Mouse (Mus musculus) liver, embryonic 16.5 days (tissue): ENCODE measurements around the gene Ibsp. TPM values are rescaled to one million over a fixed set of nuclear protein-coding genes. Genes with fewer than 3 reads are reported as not detected.

ENCODE experiments used
- ATAC-seq: fragments of 200-750 bp; cut with Nextera tagmentation; 2 replicates; pipeline ENCODE4 v1.8.0; 2017; ENCODE audit warnings: low read depth, mild to moderate bottlenecking, moderate number of reproducible peaks, moderate library complexity
- H3K27ac ChIP-seq: fragments of 300-500 bp; sonication (generic); 2 replicates; pipeline ENCODE4 v1.5.1; 2014; ENCODE audit warnings: mild to moderate bottlenecking, low read length
- H3K27me3 ChIP-seq: fragments of 300-500 bp; sonication (generic); 2 replicates; pipeline ENCODE4 v1.6.1; 2014; ENCODE audit warnings: low read depth, low read length, mixed read lengths; ENCODE audit not compliant: control insufficient read depth, insufficient read depth
- H3K36me3 ChIP-seq: fragments of 300-500 bp; sonication (generic); 2 replicates; pipeline ENCODE4 v1.6.1; 2014; ENCODE audit warnings: mild to moderate bottlenecking; ENCODE audit not compliant: control insufficient read depth, insufficient read depth
- H3K4me1 ChIP-seq: fragments of 300-500 bp; sonication (generic); 2 replicates; pipeline ENCODE4 v1.6.1; 2014; ENCODE audit warnings: low read depth, low read length, mixed read lengths; ENCODE audit not compliant: control insufficient read depth
- H3K4me2 ChIP-seq: fragments of 300-500 bp; sonication (generic); 2 replicates; pipeline ENCODE4 v1.6.1; 2014; ENCODE audit warnings: low read depth, low read length, mixed read lengths
- H3K4me3 ChIP-seq: fragments of 300-500 bp; sonication (generic); 2 replicates; pipeline ENCODE4 v1.5.1; 2014; ENCODE audit warnings: low read depth, mild to moderate bottlenecking, low read length
- H3K9ac ChIP-seq: fragments of 300-500 bp; sonication (generic); 2 replicates; pipeline ENCODE4 v1.6.1; 2014; ENCODE audit warnings: low read depth, low read length
- H3K9me3 ChIP-seq: fragments of 300-500 bp; sonication (generic); replicated peaks from 2 replicates; pipeline ENCODE4 v1.6.1; 2016; ENCODE audit warnings: low read length; ENCODE audit not compliant: control insufficient read depth
- WGBS: fragments of 180-500 bp; shearing (Covaris S2); extraction: QIAGEN DNeasy Blood & Tissue Kit; methylation state at CpG from one replicate; pipeline ENCODE4 v1.1.7; 2014; ENCODE audit not compliant: insufficient replicate concordance; 5-methylcytosine and 5-hydroxymethylcytosine counted together
- polyA plus RNA-seq: library from polyadenylated mRNA; unstranded; fragments of >200 nt; fragmentation: Nextera tagmentation; extraction: Ambion mirVana; gene quantifications from 2 replicates; pipeline ENCODE4 v1.2.1, GENCODE M21; 2015

Gene Ibsp
- not detected in 2 replicates for polyA plus RNA-seq

DNA sequence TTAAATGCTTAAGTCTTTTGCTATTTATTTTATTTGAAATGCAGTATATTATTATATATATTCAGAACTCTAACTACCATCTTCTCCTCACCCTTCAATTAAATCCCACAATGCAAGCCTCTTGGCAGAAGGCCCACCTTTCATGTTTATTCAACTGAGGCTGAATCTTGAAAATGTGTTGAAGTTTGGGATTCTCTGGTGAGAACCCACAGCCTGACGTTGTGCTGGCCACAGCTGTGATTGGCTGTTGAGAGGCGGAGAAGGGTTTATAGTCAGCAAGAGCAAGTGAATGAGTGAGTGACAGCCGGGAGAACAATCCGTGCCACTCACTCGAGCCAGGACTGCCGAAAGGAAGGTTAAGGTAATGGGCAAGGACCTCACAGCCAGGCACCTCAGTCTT, at the start of gene Ibsp:
Gene Ibsp (plus strand): TSS at position 178 of the 400 bp plus-strand sequence.
- Histone ChIP-seq H3K36me3 (no peaks in the 10 kb centered on the region), H3K9me3 (no peaks in the 10 kb centered on the region), H3K27me3 (no peaks in the 10 kb centered on the region), H3K9ac (no peak within 1 kb of the TSS), H3K27ac (no peak within 1 kb of the TSS), H3K4me2 (no peak within 1 kb of the TSS), H3K4me1 (no peaks in the 10 kb centered on the region), H3K4me3 (no peak within 1 kb of the TSS)
- no peak for ATAC-seq
- WGBS = 48% methylated on average over 6 of the region's 6 CpGs

GRCm38 (mm10) chr5:104251811-104252210, 47.2 kb upstream of the Ibsp start:
- WGBS = 45% methylated on average over 5 of the region's 5 CpGs
- H3K9me3 ChIP-seq = no peaks in the 10 kb centered on the region
- no peak overlapping the region for H3K27ac ChIP-seq
- H3K27me3 ChIP-seq = no peaks in the 10 kb centered on the region
- ATAC-seq = no peak
- no peaks in the 10 kb centered on the region for H3K36me3 ChIP-seq
- H3K4me2 ChIP-seq = no peak overlapping the region
- no peak overlapping the region for H3K4me3 ChIP-seq
- H3K4me1 ChIP-seq = no peaks in the 10 kb centered on the region
- H3K9ac ChIP-seq = no peak overlapping the region

- no peak overlapping the region for H3K4me2 ChIP-seq
- H3K27me3 ChIP-seq = no peaks in the 10 kb centered on the region
- no peak for ATAC-seq
- no peak overlapping the region for H3K27ac ChIP-seq
- H3K9me3 ChIP-seq = no peaks in the 10 kb centered on the region
- no peak overlapping the region for H3K9ac ChIP-seq
- no peaks in the 10 kb centered on the region for H3K4me1 ChIP-seq
- WGBS = 41% methylated on average over 3 of the region's 3 CpGs
- H3K4me3 ChIP-seq = no peak overlapping the region
- no peaks in the 10 kb centered on the region for H3K36me3 ChIP-seq
Observed at GRCm38 (mm10) chr5:104256585-104256984, 42.4 kb upstream of the Ibsp start.

DNA sequence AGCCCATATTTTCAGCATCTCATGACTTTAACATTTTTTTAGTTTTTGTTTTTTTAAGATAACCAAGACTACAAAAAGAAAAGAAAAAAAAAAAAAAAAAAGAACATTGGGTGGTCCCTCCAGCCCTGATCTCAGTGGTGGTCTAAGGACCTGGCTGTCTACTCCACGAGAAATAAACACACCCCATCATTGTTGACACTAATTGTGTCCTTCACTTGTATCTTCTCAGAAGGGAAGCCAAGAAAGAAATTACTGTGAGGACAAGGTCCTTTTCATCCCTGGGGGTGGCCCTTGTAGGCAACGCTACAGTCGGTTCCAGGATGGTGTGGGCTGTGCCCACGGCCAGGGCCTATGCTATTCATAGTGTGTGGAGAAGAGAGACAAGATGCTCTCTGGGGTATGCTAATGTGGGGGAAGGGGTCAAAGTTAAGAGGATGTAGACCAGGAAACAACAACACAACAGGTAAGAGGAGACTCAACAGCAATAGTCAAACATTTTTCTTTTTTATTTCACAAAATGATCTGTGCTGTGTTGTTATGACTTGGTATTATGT, 37.0 kb upstream of the Ibsp start:
- Histone ChIP-seq H3K9ac (no peak overlapping the region), H3K4me2 (no peak overlapping the region), H3K4me3 (no peak overlapping the region), H3K27me3 (no peaks in the 10 kb centered on the region), H3K27ac (no peak overlapping the region), H3K36me3 (no peaks in the 10 kb centered on the region), H3K4me1 (no peaks in the 10 kb centered on the region), H3K9me3 (no peaks in the 10 kb centered on the region)
- 63% methylated on average over 4 of the region's 4 CpGs for WGBS
- no peak for ATAC-seq

- no peak for ATAC-seq
- no peak overlapping the region for H3K9ac ChIP-seq
- no peaks in the 10 kb centered on the region for H3K9me3 ChIP-seq
- no peaks in the 10 kb centered on the region for H3K27me3 ChIP-seq
- H3K4me3 ChIP-seq = no peak overlapping the region
- WGBS = 60% methylated on average over 13 of the region's 13 CpGs
- H3K4me1 ChIP-seq = no peaks in the 10 kb centered on the region
- no peak overlapping the region for H3K27ac ChIP-seq
- H3K36me3 ChIP-seq = no peaks in the 10 kb centered on the region
- H3K4me2 ChIP-seq = no peak overlapping the region
Observed at GRCm38 (mm10) chr5:104263014-104263776, 35.8 kb upstream of the Ibsp start.

DNA sequence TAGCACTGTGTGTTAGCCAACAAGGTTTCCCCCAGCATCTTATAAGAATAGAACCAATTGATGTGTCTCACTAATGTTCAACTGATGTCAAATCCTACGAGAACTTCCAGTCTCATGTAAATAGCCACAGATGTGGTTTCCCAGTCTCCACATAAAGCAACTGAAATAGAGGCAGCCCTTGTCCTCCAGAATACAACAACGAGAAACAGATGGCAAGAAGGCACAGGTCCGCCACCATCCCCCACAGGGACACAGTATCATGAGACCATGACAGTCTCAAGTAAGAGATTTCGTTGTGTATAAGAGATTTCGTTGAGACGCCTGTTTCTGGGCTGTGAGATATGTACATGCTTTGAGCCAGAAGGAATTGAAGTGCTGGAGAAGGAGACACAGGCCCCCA, 4.8 kb upstream of the Ibsp start:
- H3K27me3 ChIP-seq = no peaks in the 10 kb centered on the region
- H3K9me3 ChIP-seq = no peaks in the 10 kb centered on the region; the same call in 1 of the 2 replicates
- no peak overlapping the region for H3K4me2 ChIP-seq
- ATAC-seq = no peak
- no peaks in the 10 kb centered on the region for H3K4me1 ChIP-seq
- H3K36me3 ChIP-seq = no peaks in the 10 kb centered on the region
- WGBS = 64% methylated on average over 6 of the region's 6 CpGs
- H3K9ac ChIP-seq = no peak overlapping the region
- H3K27ac ChIP-seq = no peak overlapping the region
- no peak overlapping the region for H3K4me3 ChIP-seq

- Histone ChIP-seq H3K4me1 (no peaks in the 10 kb centered on the region), H3K4me2 (no peak overlapping the region), H3K4me3 (no peak overlapping the region), H3K36me3 (no peaks in the 10 kb centered on the region), H3K9ac (no peak overlapping the region), H3K9me3 (no peaks in the 10 kb centered on the region; the same call in 1 of the 2 replicates), H3K27ac (no peak overlapping the region), H3K27me3 (no peaks in the 10 kb centered on the region)
- WGBS = 20% methylated on average over 1 of the region's 1 CpGs
- no peak for ATAC-seq
Observed at GRCm38 (mm10) chr5:104314073-104314472, 15.1 kb downstream of the Ibsp start.

GRCm38 (mm10) chr5:104325029-104325428, 26.1 kb downstream of the Ibsp start, which contains the start of gene Mepe:
Gene Mepe, plus strand, starts transcription at chr5:104325329.
- no peaks in the 10 kb centered on the region for H3K4me1 ChIP-seq
- H3K4me2 ChIP-seq = no peak within 1 kb of the TSS
- no peaks in the 10 kb centered on the region for H3K27me3 ChIP-seq
- no peak within 1 kb of the TSS for H3K9ac ChIP-seq
- WGBS = 64% methylated on average over 6 of the region's 6 CpGs
- H3K4me3 ChIP-seq = no peak within 1 kb of the TSS
- no peak for ATAC-seq
- no peak within 1 kb of the TSS for H3K27ac ChIP-seq
- no peaks in the 10 kb centered on the region for H3K9me3 ChIP-seq
- no peaks in the 10 kb centered on the region for H3K36me3 ChIP-seq

DNA sequence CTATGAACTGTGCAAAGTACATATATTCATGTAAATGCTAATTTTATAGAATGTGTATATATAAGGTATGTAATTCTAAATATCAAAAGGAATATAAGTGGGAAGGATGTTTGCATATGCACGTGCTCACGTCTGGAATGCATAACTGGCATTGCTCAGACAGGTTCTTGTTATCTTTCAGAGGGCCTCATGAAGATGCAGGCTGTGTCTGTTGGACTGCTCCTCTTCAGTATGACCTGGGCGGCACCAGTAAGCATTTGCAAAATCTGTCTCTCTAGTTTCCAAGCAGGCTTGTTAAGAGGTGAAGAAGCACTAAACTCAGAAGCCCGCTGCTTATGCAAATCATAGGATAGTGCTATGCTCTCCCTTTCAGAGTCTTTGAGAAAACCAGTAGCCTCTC, 27.9 kb downstream of the Ibsp start:
- Histone ChIP-seq H3K27me3 (no peaks in the 10 kb centered on the region), H3K4me3 (no peak overlapping the region), H3K9ac (no peak overlapping the region), H3K27ac (no peak overlapping the region), H3K9me3 (no peaks in the 10 kb centered on the region), H3K36me3 (no peaks in the 10 kb centered on the region), H3K4me1 (no peaks in the 10 kb centered on the region), H3K4me2 (no peak overlapping the region)
- no peak for ATAC-seq
- 48% methylated on average over 4 of the region's 4 CpGs for WGBS
